Mouse (Mus musculus) G1E (cell line): ENCODE results near the gene Radil. TPM values are rescaled to one million over a fixed set of nuclear protein-coding genes. Genes with fewer than 3 reads are reported as not detected.

Experiments used
- ATAC-seq: 2 replicates; pipeline ENCODE4 v1.8.0; 2016; ENCODE audit warnings: mild to moderate bottlenecking; ENCODE audit not compliant: insufficient number of reproducible peaks, poor library complexity, low FRiP score, severe bottlenecking; ENCODE audit errors: extremely low read depth
- DNase-seq: peaks from one replicate; pipeline ENCODE4 v3.0.0; 2012; ENCODE audit warnings: low spot score
- H3K27me3 ChIP-seq: 2 replicates; pipeline ENCODE4 v1.6.1; 2012; ENCODE audit warnings: mild to moderate bottlenecking, low read length, inconsistent platforms; ENCODE audit not compliant: insufficient read depth
- H3K36me3 ChIP-seq: replicated peaks from 2 replicates; pipeline ENCODE3; 2012; ENCODE audit warnings: mild to moderate bottlenecking, inconsistent platforms
- H3K4me1 ChIP-seq: 2 replicates; pipeline ENCODE4 v1.6.1; 2012; ENCODE audit warnings: low read depth, low read length, inconsistent platforms, mixed read lengths; ENCODE audit not compliant: insufficient read depth
- H3K4me3 ChIP-seq: 2 replicates; pipeline ENCODE4 v1.5.1; 2012; ENCODE audit warnings: low read depth, mild to moderate bottlenecking, inconsistent platforms, low read length, moderate library complexity, mixed read lengths
- H3K9me3 ChIP-seq: replicated peaks from 2 replicates; pipeline ENCODE4 v1.6.1; 2012; ENCODE audit warnings: inconsistent platforms
- CTCF ChIP-seq: IDR thresholded peaks from 2 replicates; pipeline ENCODE4 v1.5.1; 2012; ENCODE audit warnings: low read depth, low read length, inconsistent platforms, mixed read lengths
- GATA1 ChIP-seq: IDR thresholded peaks from 2 replicates; pipeline ENCODE4 v1.6.1; 2012; ENCODE audit warnings: borderline replicate concordance, low read length, inconsistent platforms, mixed read lengths
- GATA2 ChIP-seq: IDR thresholded peaks from 2 replicates; pipeline ENCODE4 v1.6.1; 2012; ENCODE audit warnings: low read depth, low read length, inconsistent platforms, borderline replicate concordance
- POLR2AphosphoS5 ChIP-seq: IDR thresholded peaks from 2 replicates; pipeline ENCODE4 v1.6.1; 2012; ENCODE audit warnings: low read depth, low read length, inconsistent platforms; ENCODE audit not compliant: insufficient replicate concordance
- TAL1 ChIP-seq: conservative IDR thresholded peaks from 2 replicates; pipeline ENCODE4 v1.6.1; 2012; ENCODE audit warnings: low read depth, low read length, inconsistent platforms, mixed read lengths
- polyA plus RNA-seq: library from polyadenylated mRNA; stranded (reverse); fragments of >175 nt; gene quantifications from 2 replicates; pipeline ENCODE4 v1.2.3, GENCODE M21; 2012
- total RNA-seq, 2 experiments: library from RNA; stranded (forward) in 1 of 2; stranded (reverse) in 1 of 2; fragments of 200-1000 nt in 1 of 2; fragments of >200 nt in 1 of 2; fragmentation: Nextera tagmentation in 1 of 2; gene quantifications; 2 replicates each; pipeline ENCODE4 v1.2.3; 2014 to 2017

The Radil gene
- total and polyA plus RNA-seq, 3 experiments = 0.38 TPM; not detected in 2

- DNase-seq (peak; percentile 54), ATAC-seq (no peak; the same call in 1 of the 2 replicates)
- Histone ChIP-seq H3K4me1 (no peaks in the 10 kb centered on the region), H3K4me3 (no peak overlapping the region), H3K36me3 (no peaks in the 10 kb centered on the region), H3K27me3 (peaks cover 8% of the 10 kb centered on the region; the same call in 1 of the 2 replicates), H3K9me3 (no peaks in the 10 kb centered on the region)
- no peak for TF ChIP-seq TAL1
- TF ChIP-seq CTCF = no peak; the same call in 1 of the 2 replicates
- no peak for TF ChIP-seq GATA2
- TF ChIP-seq POLR2AphosphoS5 = no peak
- no peak for TF ChIP-seq GATA1
These were observed 6.6 kb upstream of the Radil start for GRCm38 (mm10) chr5:142557397-142558067.

DNA sequence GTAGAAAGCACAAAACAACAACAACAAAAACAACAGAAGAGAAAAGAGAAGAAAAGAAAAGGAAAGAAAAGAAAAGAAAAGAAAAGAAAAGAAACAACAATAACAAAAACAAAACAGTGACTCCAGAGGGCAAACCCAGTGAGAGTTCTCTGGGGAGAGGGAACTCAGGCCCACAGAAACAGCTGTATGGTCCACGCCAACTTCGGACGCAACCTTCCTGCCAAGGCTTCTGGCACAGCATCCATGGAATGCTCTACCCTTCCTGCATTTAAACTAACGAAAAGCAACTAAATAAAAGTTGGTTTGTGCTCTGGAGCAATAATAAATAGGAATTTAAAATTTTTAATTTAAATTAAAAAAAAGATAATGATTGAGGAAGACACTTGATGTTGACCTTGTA, 5.8 kb upstream of the Radil start:
- DNase-seq (no peak), ATAC-seq (no peak)
- Histone ChIP-seq H3K4me3 (no peak overlapping the region), H3K4me1 (no peaks in the 10 kb centered on the region), H3K36me3 (no peaks in the 10 kb centered on the region), H3K9me3 (no peaks in the 10 kb centered on the region), H3K27me3 (peaks cover 8% of the 10 kb centered on the region; the same call in 1 of the 2 replicates)
- TF ChIP-seq GATA1 (no peak), POLR2AphosphoS5 (no peak), GATA2 (no peak), CTCF (no peak), TAL1 (no peak)

- peaks cover 8% of the 10 kb centered on the region; the same call in 1 of the 2 replicates for H3K27me3 ChIP-seq
- TF ChIP-seq TAL1 (no peak), GATA1 (no peak), POLR2AphosphoS5 (no peak), GATA2 (no peak), CTCF (no peak)
- H3K36me3 ChIP-seq = no peaks in the 10 kb centered on the region
- no peak overlapping the region for H3K4me3 ChIP-seq
- H3K9me3 ChIP-seq = peaks cover 5% of the 10 kb centered on the region
- DNase-seq (no peak), ATAC-seq (no peak)
- no peaks in the 10 kb centered on the region for H3K4me1 ChIP-seq
These were observed 5.0 kb upstream of the Radil start for GRCm38 (mm10) chr5:142555866-142556265.

DNA sequence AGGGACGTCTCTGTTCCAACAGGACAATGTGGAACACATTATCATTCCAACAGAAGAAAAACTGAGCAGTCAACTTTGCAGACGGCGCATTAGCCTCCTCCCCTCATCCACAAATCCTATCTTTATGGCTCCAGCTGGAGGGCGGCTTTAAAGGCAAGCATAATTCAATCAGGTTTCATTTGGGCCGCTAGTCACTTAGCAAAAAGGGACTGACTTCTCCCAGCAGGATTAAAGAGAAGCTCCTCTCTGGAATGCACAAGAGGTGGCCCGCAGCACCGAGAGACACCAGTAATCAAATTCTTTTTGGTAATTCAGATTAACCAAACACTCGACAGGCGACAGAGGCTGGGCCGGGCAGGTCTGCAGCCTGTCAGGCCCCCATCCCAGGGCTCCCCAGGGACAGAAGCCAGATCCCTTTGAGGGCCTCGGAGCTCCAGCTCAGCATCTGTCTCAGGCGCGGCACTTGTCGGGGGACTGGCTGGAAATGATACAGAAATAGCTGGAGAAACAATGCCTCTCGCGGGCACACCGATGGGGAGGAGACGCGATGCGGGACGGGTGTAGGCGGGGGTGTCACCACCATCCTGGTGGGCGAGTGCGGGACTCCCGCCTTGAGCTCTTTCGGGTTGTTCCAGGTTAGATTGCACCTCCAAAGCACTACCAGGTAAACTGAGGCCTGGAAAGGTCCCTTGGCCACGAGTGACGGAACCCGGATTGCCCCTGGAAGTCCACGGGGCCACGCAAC, 765 bp downstream of the Radil start:
- TF ChIP-seq CTCF (no peak), TAL1 (no peak), POLR2AphosphoS5 (no peak), GATA1 (no peak)
- Histone ChIP-seq H3K4me3 (no peak overlapping the region), H3K36me3 (no peaks in the 10 kb centered on the region), H3K27me3 (peaks cover 12% of the 10 kb centered on the region; the same call in 1 of the 2 replicates), H3K4me1 (no peaks in the 10 kb centered on the region), H3K9me3 (peaks cover 9% of the 10 kb centered on the region)
- DNase-seq (no peak), ATAC-seq (no peak)

DNA sequence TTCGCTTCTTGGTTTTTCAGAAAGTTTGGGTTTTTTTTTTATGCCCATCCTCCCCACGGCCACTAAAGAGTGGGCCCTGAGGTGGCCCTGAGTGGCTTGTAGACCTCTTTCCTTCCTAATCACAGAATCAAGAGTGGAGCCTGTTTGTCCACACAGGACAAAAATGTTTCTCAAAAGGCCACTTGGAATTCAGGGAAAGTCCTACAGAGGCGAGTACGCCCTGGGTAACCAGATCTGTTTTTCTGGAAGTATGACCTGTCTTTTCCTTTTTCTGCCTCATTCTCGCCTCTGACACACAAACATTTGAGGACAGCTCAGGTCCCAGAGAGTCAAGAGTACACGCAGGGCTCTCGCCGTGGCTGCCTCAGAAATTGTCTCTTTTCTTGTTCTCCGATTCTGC, 1.5 kb downstream of the Radil start:
- TF ChIP-seq CTCF = no peak
- TF ChIP-seq POLR2AphosphoS5 = no peak
- no peak for TF ChIP-seq GATA2
- no peak for TF ChIP-seq GATA1
- no peak for TF ChIP-seq TAL1
- peaks cover 8% of the 10 kb centered on the region; the same call in 1 of the 2 replicates for H3K27me3 ChIP-seq
- ATAC-seq (no peak), DNase-seq (no peak)
- H3K9me3 ChIP-seq = peaks cover 9% of the 10 kb centered on the region
- no peaks in the 10 kb centered on the region for H3K36me3 ChIP-seq
- no peak overlapping the region for H3K4me3 ChIP-seq
- H3K4me1 ChIP-seq = no peaks in the 10 kb centered on the region

DNA sequence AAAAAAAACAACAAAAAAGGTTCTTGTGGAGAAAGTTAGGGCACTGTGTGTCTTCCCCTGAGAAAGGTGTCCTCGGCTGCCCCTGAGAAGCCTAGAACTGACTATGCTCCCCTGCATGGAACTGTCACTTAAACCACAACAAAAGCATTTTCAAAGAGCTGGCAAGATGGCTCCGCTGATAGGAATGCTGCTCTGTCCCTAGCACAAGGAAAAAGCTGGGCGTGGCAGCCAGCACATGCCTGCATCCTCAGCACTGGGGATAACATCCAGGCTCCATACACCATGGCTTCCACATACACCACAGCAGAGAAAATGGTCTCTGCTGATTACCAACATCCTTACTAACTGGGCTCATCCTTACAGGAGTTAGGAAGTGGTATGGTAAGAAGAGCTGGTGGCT, 3.8 kb downstream of the Radil start:
- no peak for ATAC-seq
- peaks cover 9% of the 10 kb centered on the region for H3K9me3 ChIP-seq
- no peak for DNase-seq
- TF ChIP-seq CTCF = no peak
- no peak for TF ChIP-seq TAL1
- TF ChIP-seq GATA1 = no peak
- no peak for TF ChIP-seq POLR2AphosphoS5
- no peak for TF ChIP-seq GATA2
- peaks cover 15% of the 10 kb centered on the region; the same call in 1 of the 2 replicates for H3K27me3 ChIP-seq
- no peak overlapping the region for H3K4me3 ChIP-seq
- no peaks in the 10 kb centered on the region for H3K36me3 ChIP-seq
- H3K4me1 ChIP-seq = no peaks in the 10 kb centered on the region
